Mouse (Mus musculus) hindbrain, postnatal 0 days (tissue): ENCODE measurements at regions not wholly inside any gene's neighbourhood (a gene's known extent, or its start where the extent isn't known, plus 50 kb on each side); places are given as distances from the start of the nearest gene placed in this dataset.

Source experiments
- ATAC-seq: fragments of 200-750 bp; cut with Nextera tagmentation; 2 replicates; pipeline ENCODE4 v1.8.0; 2017; ENCODE audit warnings: mild to moderate bottlenecking, moderate TSS enrichment, moderate library complexity
- DNase-seq: peaks from one replicate; pipeline ENCODE4 v3.0.0-alpha.2; 2015; ENCODE audit warnings: low spot score
- H3K27ac ChIP-seq: fragments of 300-500 bp; sonication (generic); 2 replicates; pipeline ENCODE4 v1.5.1; 2014; ENCODE audit warnings: mild to moderate bottlenecking
- H3K27me3 ChIP-seq: fragments of 300-500 bp; sonication (generic); 2 replicates; pipeline ENCODE4 v1.6.1; 2014; ENCODE audit warnings: low read length, mixed read lengths; ENCODE audit not compliant: insufficient read depth
- H3K36me3 ChIP-seq: fragments of 300-500 bp; sonication (generic); 2 replicates; pipeline ENCODE4 v1.6.1; 2014; ENCODE audit warnings: low read length, mixed read lengths; ENCODE audit not compliant: insufficient read depth
- H3K4me1 ChIP-seq: fragments of 300-500 bp; sonication (generic); 2 replicates; pipeline ENCODE4 v1.6.1; 2014; ENCODE audit warnings: antibody characterized with exemption, low read length, mixed read lengths; ENCODE audit not compliant: insufficient read depth
- H3K4me2 ChIP-seq: fragments of 300-500 bp; sonication (generic); 2 replicates; pipeline ENCODE4 v1.6.1; 2014; ENCODE audit warnings: low read depth, mild to moderate bottlenecking, low read length, moderate library complexity, mixed read lengths
- H3K4me3 ChIP-seq: fragments of 300-500 bp; sonication (generic); 2 replicates; pipeline ENCODE4 v1.5.1; 2014; ENCODE audit warnings: low read length
- H3K9ac ChIP-seq: fragments of 300-500 bp; sonication (generic); replicated peaks from 2 replicates; pipeline ENCODE4 v1.6.1; 2014; ENCODE audit warnings: mild to moderate bottlenecking, low read length, moderate library complexity, mixed read lengths
- H3K9me3 ChIP-seq: fragments of 300-500 bp; sonication (generic); 2 replicates; pipeline ENCODE4 v1.6.1; 2016; ENCODE audit warnings: low read length, mixed read lengths
- CTCF ChIP-seq: IDR thresholded peaks from 2 replicates; pipeline ENCODE4 v1.5.1; 2016; ENCODE audit warnings: antibody characterized with exemption, control low read depth, low read depth
- WGBS: fragments of 180-500 bp; shearing (Covaris S2); extraction: QIAGEN DNeasy Blood & Tissue Kit; methylation state at CpG from one replicate; pipeline ENCODE4 v1.1.7; 2014; 5-methylcytosine and 5-hydroxymethylcytosine counted together

DNA sequence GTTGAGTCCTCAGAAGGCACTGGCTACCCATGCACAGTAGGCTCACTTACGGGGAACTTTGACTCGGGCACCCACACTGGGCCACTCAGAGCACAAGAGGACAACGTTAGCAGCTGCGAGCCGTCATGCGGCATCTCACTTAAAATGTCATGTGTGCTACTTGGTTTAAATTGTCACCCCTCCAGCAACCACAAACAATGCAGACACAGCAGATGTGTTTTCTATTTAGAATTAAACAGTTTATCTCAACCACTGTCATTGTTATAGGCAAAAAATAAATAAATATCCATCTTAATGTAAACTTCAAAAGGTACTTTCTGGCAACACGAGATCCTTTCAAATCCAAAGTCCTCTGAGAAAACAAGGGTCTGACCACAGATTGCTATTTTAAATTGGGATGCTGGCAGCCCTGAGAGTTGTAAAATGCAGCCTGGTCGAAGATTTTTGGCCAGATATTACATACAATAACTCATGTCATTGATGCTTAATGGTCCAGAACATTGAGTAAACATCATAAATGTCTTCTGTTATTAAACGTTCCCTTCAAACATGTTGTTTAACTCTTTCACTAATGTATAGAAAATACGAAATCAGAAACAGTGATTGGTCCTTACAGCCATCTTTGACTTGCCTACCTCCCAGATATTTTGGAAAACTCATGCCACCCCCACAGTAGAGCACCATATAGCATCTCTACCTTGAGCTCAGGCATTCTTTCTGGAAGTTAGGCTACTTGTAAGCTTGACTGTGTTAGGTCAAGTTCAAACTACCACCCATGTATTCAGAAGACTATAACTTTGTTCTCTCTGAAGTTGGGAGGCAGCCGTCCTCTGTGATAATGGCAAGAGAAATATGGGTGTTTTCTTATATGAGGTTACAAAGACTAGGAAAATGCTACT lies 232.8 kb upstream of the Tcf21 start:
- H3K36me3 ChIP-seq: no peaks in the 10 kb centered on the region
- no peak overlapping the region for H3K27ac ChIP-seq
- no peak overlapping the region for H3K4me2 ChIP-seq
- H3K9ac ChIP-seq: no peak overlapping the region
- H3K9me3 ChIP-seq: no peaks in the 10 kb centered on the region
- 84% methylated on average over 11 of the region's 11 CpGs for WGBS
- DNase-seq: no peak
- ATAC-seq: no peak
- H3K4me3 ChIP-seq: no peak overlapping the region
- H3K27me3 ChIP-seq: no peaks in the 10 kb centered on the region
- no peak for TF ChIP-seq CTCF
- no peaks in the 10 kb centered on the region for H3K4me1 ChIP-seq

DNA sequence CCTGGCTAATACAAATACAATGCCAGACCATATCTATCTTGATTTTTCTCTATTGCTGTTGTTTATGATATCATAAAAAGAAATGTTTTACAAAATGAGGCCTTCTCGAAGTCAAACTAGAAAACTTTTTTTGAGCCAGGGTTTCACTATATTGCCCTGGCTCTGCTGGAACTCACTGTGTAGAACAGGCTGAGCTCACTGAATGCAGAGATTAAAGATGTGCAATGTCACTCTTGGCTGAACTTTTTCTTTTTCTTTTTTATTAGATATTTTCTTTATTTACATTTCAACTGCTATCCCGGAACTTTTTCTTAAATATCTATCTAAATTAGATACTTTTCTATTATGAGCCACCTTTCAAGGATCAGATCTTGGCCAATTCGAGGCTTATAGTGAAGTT lies 224.5 kb upstream of the Tcf21 start:
- Histone ChIP-seq H3K9me3 (no peaks in the 10 kb centered on the region), H3K36me3 (no peaks in the 10 kb centered on the region), H3K4me1 (no peaks in the 10 kb centered on the region), H3K4me2 (no peak overlapping the region), H3K9ac (no peak overlapping the region), H3K27me3 (no peaks in the 10 kb centered on the region), H3K4me3 (no peak overlapping the region), H3K27ac (no peak overlapping the region)
- 74% methylated on average over 3 of the region's 3 CpGs for WGBS
- ATAC-seq (no peak), DNase-seq (no peak)
- TF ChIP-seq CTCF: no peak

DNA sequence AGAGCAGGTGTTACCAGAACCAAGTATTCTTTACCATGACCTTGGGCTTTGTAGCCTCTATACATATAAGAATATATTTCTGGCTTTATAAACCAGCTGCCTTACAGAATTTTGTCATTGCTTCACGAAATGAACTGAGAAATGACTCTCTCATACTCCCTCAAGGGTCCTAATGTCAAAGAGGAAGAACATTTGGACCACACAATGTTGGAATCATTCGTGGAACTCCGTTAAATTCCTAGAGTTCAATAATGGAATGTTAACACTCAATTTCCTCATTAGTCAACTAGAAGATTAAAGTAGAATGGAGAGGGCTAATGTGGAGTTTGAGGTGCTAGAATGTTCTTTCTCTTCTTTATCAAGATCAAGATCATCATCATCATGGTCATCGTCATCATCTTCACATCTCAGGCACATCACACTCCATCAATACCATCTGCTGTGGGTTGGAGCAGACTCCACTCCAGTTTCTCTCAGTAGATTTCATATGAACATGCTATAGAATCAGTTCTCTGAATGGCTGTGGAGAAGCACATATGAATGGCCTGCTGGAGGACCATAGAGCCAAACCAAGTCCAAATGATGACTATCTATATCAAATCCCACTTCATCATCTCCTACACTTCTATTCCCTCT lies 211.6 kb upstream of the Tcf21 start:
- TF ChIP-seq CTCF: no peak
- Histone ChIP-seq H3K27ac (no peak overlapping the region), H3K36me3 (no peaks in the 10 kb centered on the region), H3K9me3 (no peaks in the 10 kb centered on the region), H3K9ac (no peak overlapping the region), H3K4me1 (no peaks in the 10 kb centered on the region), H3K27me3 (no peaks in the 10 kb centered on the region), H3K4me3 (no peak overlapping the region), H3K4me2 (no peak overlapping the region)
- 75% methylated on average over 4 of the region's 4 CpGs for WGBS
- DNase-seq: no peak
- ATAC-seq: no peak

DNA sequence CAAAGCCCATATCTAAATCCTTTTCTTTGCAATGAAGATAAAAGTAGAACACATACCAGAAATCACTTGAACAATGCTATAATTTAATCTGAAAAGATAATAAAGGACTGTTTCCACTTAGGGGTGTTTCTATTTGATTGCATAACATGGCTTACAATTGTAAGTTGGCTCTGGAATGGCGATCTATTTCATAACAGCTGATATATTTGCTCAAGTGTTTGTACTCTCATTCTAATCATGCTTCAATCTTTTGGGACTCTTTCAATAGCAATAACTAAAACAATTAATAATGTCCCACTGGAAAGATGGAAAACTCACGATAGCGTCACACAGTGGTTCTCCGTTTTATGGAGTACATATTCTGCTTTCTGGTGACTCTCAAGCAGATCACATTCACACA lies 208.0 kb upstream of the Tcf21 start:
- Histone ChIP-seq H3K36me3 (no peaks in the 10 kb centered on the region), H3K27me3 (no peaks in the 10 kb centered on the region), H3K9ac (no peak overlapping the region), H3K4me2 (no peak overlapping the region), H3K4me3 (no peak overlapping the region), H3K4me1 (no peaks in the 10 kb centered on the region), H3K27ac (no peak overlapping the region), H3K9me3 (no peaks in the 10 kb centered on the region)
- TF ChIP-seq CTCF: no peak
- 78% methylated on average over 4 of the region's 4 CpGs for WGBS
- no peak for ATAC-seq
- no peak for DNase-seq

DNA sequence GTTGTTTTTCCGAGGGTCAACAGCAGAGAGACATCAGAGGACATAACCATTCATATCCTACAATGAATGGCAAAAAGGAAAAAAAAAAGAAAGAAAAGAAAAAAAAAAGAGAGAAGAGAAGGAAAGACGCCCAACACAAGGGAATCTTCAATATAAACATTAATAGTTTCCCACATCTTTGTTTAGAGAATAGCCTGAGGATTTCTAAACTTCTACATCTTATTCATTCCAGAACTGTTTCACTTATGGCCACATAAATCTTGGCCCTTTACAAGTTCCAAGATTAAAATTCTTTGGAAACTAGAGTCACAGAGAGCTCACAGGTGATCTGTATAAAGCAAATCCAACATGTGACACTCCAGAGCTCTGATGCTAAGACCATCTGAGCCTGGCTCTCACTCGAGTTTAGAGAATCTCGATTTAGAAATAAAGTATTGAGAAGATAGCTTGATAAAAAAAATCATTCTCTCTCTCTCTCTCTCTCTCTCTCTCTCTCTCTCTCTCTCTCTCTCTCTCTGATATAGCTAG lies 197.2 kb upstream of the Tcf21 start:
- no peak overlapping the region for H3K27ac ChIP-seq
- no peak overlapping the region for H3K4me3 ChIP-seq
- no peak overlapping the region for H3K9ac ChIP-seq
- H3K4me2 ChIP-seq: no peak overlapping the region
- ATAC-seq (no peak), DNase-seq (no peak)
- H3K9me3 ChIP-seq: no peaks in the 10 kb centered on the region
- WGBS: 82% methylated on average over 4 of the region's 4 CpGs
- TF ChIP-seq CTCF: no peak
- H3K27me3 ChIP-seq: no peaks in the 10 kb centered on the region
- H3K36me3 ChIP-seq: no peaks in the 10 kb centered on the region
- H3K4me1 ChIP-seq: no peaks in the 10 kb centered on the region

DNA sequence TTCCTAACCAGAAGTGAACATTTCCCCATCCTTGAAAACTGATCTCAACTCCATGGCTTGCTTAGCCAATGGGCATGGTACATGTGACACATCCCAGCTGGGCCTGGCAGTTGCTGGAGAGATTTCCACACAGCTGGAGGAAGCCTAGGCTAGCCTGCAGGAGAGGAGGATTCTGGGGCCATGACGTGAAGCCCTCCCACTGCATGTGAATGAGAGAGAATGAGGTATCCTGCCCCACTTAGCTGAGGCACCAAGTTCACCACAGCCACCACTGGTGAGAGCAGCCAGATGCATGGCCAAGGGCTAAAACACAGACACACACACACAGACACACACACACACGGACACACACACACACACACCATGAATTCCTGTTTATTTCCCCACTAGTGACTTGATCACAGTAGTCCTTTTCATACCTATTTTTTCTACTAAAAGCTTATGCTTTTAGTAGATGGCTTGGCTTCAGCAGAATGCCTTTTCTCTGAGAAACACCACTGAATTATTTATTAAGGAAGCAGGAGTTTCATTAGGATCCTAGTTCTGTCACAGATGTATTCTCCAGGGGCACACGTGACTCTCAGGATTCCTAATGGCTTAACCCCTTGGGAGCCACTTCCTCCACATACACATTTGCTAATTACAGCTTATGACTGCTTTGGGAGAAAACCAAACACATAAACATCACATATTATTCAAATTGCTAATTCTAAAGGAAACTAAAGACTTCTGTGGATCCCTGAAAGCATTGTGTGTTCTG lies 196.1 kb upstream of the Tcf21 start:
- ATAC-seq (peak; percentile 61), DNase-seq (peak; percentile 68)
- Histone ChIP-seq H3K27ac (no peak overlapping the region), H3K9ac (no peak overlapping the region), H3K4me2 (no peak overlapping the region), H3K9me3 (no peaks in the 10 kb centered on the region), H3K36me3 (no peaks in the 10 kb centered on the region), H3K4me3 (no peak overlapping the region), H3K27me3 (no peaks in the 10 kb centered on the region), H3K4me1 (no peaks in the 10 kb centered on the region)
- WGBS: 36% methylated on average over 3 of the region's 3 CpGs
- no peak for TF ChIP-seq CTCF
